Mouse (Mus musculus): Measurements from ENCODE around the gene Polr1e.

GRCm38 (mm10) chr4:45018452-45018980 lies at the start of gene Polr1e:
- no peak for TF ChIP-seq CTCF (conservative IDR thresholded peaks at IDR 0.05 in 1 of 2, IDR thresholded peaks at IDR 0.05 in 1 of 2; ENCODE audit: low read depth in 2 of 2, low read length in 2 of 2)
- peak; percentile 93 for TF ChIP-seq POLR2A (IDR thresholded peaks at IDR 0.05; ENCODE audit: low read depth, low read length)
- no peak for TF ChIP-seq KAT2A (IDR thresholded peaks at IDR 0.05; ENCODE audit: insufficient replicate concordance, low read length)
- TF ChIP-seq EP300 (IDR thresholded peaks at IDR 0.05; ENCODE audit: low read length): no peak
- peak; percentile 90 for TF ChIP-seq MAX (IDR thresholded peaks at IDR 0.05; ENCODE audit: low read length)
- peak; percentile 47; the same call in 1 of the 2 replicates for TF ChIP-seq CHD1 (IDR thresholded peaks at IDR 0.05; ENCODE audit: low read depth, low read length)
